Mouse (Mus musculus): ENCODE measurements around the gene Slfn4.
A peak's percentile ranks its signal among the peaks of the same experiment; 100 is the strongest.
"Not testable (repeated sequence)": the region's sequence is repeated elsewhere in the genome, so short reads cannot be mapped to it uniquely, and the experiment has no call there.

Gene Slfn4

GRCm38 (mm10) chr11:83174948-83175539 is at the start of gene Slfn4:
Gene Slfn4, plus strand, starts transcription at chr11:83175186.
- no peak for DNase-seq

DNA sequence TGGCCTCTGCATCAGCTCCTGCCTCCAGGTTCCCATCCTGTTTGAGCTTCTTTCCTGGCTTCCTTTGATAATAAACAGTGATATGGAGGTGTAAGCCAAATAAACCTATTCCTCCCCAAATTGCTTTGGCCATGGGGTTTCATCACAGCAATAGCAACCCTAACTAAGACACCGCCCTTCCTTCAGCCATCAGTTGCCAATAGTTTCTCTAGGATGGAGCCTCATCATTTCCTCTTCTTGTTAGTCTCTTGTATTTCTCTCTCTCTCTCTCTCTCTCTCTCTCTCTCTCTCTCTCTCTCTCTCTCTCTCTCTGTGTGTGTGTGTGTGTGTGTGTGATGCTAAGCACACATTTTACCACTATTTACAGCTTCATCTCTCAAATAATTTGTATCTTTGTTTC is 49.4 kb upstream of the Slfn4 start:
- not testable (repeated sequence) for DNase-seq

DNA sequence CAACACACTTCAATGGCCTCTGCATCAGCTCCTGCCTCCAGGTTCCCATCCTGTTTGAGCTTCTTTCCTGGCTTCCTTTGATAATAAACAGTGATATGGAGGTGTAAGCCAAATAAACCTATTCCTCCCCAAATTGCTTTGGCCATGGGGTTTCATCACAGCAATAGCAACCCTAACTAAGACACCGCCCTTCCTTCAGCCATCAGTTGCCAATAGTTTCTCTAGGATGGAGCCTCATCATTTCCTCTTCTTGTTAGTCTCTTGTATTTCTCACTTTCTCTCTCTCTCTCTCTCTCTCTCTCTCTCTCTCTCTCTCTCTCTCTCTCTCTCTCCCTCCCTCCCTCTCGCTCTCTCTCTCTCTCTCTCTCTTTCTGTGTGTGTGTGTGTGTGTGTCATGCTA is 37.7 kb upstream of the Slfn4 start:
- DNase-seq, result not testable (repeated sequence)

DNA sequence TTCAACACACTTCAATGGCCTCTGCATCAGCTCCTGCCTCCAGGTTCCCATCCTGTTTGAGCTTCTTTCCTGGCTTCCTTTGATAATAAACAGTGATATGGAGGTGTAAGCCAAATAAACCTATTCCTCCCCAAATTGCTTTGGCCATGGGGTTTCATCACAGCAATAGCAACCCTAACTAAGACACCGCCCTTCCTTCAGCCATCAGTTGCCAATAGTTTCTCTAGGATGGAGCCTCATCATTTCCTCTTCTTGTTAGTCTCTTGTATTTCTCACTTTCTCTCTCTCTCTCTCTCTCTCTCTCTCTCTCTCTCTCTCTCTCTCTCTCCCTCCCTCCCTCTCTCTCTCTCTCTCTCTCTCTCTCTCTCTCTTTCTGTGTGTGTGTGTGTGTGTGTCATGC is 26.0 kb upstream of the Slfn4 start:
- not testable (repeated sequence) for DNase-seq

- peak; percentile 40 to 42 for DNase-seq
Measured at GRCm38 (mm10) chr11:83191134-83191893, 16.3 kb downstream of the Slfn4 start, which contains the start of gene Slfn3. Gene Slfn3, plus strand, starts transcription at chr11:83191330.

DNA sequence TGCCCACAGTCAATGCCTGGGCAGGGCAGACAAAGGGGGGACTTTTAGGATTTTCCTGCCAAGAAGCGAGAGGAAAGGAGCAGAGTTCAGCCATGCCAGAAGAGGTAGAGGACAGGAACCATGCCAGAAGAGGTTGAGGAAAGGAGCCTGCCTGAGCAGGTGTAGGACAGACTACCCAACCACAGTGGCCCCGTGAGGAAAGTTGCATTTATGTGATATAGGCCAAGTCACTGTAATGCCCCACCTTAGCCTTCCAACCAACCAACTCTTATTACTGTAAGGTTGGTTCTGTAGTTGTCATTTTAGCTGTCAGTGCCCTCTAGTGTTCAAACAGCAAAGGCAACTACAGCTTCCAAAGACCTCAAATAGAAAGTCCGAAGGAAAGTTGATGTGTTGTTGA is 17.0 kb downstream of the Slfn4 start:
- DNase-seq, result peak in 1 of 2 experiments; percentile 17

GRCm38 (mm10) chr11:83205002-83205401 is 30.0 kb downstream of the Slfn4 start:
- DNase-seq, result no peak

DNA sequence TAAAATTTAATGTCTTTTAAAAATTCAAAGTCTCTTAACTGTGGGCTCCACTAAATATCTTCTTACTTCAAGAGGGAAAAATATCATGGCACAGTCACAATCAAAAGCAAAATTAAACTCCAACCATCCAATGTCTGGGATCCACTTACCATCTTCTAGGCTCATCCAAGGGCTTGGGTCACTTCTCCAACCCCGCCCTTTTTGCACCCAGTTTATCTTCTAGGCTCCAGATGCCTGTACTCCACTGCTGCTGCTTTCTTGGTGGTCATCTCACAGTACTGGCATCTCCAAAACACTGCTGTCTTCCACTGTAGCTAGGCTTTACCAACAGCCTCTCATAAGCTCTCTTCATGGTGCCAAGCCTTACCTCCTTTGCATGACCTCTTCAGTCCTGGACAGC is 41.1 kb downstream of the Slfn4 start:
- no peak for DNase-seq

DNA sequence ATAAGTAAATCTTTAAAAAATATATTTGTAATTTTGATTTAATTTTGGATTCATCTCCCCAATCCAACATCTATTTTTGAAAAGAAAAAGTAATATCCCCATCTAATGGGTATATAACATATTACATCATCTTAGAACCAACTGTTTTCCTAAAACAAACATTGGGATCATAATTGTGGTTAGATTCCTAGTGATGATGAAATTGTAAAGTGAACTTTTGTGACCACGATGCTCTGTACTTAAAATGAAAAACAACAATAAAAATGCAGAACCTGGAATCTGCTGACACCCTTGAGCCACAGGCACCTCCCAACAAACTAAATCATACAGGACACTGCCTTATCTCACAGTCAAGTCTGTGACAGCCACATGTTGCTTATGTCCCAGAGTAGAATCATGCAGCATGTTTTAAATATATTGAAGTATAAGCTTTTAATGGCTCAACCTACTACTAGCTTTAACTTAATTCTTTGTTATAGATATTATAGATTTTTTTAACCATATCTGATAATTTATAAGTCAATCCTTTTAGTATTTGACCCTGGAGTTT is 46.4 kb downstream of the Slfn4 start:
- DNase-seq, result no peak

DNA sequence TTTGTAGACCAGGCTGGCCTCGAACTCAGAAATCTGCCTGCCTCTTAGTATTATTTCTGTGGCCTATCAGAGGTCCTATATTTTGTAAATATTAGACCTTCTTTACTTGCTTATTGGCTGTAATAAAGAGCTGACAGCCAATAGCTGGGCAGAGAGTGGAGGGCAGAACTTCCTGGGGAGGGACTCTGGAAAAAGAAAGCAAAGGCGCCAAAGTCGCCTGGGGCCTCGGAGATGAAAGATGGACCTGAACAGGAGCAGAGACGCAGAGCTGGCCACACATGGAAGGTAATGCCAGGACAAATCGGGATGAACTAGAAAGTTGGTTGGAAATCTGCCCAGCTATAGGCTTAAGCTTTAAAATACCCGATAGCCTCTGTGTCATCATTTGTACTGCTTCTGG is 48.4 kb downstream of the Slfn4 start:
- DNase-seq, result peak; percentile 9 to 20

GRCm38 (mm10) chr11:83223793-83224192 is 48.8 kb downstream of the Slfn4 start:
- not testable (repeated sequence) for DNase-seq

DNA sequence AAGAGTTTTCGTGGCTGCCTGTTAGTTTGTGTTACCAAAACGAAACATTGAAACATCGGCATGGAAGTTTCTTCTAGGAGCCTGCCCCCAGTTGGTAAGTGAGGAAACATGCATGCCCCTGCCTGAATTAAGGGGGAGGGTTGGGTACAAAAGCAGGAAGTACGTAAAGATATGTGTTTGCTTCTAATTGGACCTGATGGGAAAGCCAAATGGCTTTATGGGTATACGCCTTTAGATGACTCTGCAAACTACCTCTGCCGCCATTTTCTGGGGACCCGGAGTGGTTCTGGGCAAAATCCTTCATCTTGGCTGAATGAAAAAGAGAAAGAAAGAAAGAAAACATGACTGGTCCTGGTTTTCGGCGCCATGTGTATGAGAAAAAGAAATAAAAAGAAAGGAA is 49.2 kb downstream of the Slfn4 start:
- peak; percentile 8 to 23 for DNase-seq

GRCm38 (mm10) chr11:83224750-83225149 is 49.8 kb downstream of the Slfn4 start:
- DNase-seq, result no peak

- DNase-seq, result no peak
Measured at GRCm38 (mm10) chr11:83225371-83225960, 50.5 kb downstream of the Slfn4 start.

GRCm38 (mm10) chr11:83227926-83228723 is 53.1 kb downstream of the Slfn4 start:
- no peak for DNase-seq

DNA sequence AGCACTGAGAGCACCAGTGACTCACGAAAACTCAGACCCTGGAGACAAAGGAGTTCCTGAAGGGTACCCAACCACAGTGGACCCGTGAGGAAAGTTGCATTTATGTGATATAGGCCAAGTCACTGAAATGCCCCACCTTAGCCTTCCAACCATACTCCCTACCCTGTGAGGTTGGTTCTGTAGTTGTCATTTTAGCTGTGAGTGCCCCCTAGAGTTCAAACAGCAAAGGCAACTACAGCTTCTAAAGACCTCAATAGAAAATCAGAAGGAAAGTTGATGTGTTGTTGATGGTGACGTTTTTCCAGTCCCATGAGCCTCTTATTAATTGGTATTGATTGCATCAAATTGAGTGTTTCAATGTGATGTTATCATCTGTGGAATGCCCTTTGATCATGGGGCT is 56.0 kb downstream of the Slfn4 start:
- DNase-seq, result peak in 1 of 2 experiments; percentile 4

DNA sequence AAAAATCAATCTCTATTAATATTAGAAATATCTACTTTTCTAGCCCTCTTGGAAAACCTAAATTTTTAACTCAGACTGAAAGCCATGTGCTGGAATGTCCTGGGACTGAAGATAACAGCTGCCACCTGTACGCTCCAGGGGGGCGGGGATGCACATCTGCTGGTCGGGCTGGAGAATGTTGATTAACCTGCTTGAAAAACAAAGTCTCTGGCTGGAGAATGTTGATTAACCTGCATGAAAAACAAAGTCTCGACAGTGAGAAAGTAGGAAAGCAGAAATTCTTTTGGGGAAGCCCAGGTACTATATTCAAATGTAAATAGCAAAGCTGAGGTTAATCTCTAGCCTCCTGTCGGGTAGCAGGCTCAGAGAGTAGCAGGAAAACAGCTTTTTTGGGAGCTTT is 58.6 kb downstream of the Slfn4 start:
- DNase-seq, result not testable (repeated sequence)

GRCm38 (mm10) chr11:83237390-83237789 is 62.4 kb downstream of the Slfn4 start:
- not testable (repeated sequence) for DNase-seq

GRCm38 (mm10) chr11:83238389-83238788 is 63.4 kb downstream of the Slfn4 start:
- DNase-seq, result no peak

- DNase-seq, result no peak
Measured at GRCm38 (mm10) chr11:83239811-83240210, 64.8 kb downstream of the Slfn4 start.
